Comparison of ENCODE assay signal across 13 mouse cellular contexts in genomic region chr3:66570342-66570741, GRCm38 (mm10).
A peak's percentile ranks its signal among the peaks of the same experiment; 100 is the strongest.
DNase-seq lines count a peak whose midpoint lies in the region; TF ChIP-seq lines count a peak whose summit lies in the region.
"Had no signal": no experiment of that assay in that cellular context is flagged by ENCODE, and none has a peak within 500 bp of the region (broad histone marks: within the 10 kb centered on the region; RNA-seq: fewer than 3 reads in every experiment).

No protein-coding gene starts in this region.

- TF ChIP-seq EP300 in MEL (IDR thresholded peaks at IDR 0.05; ENCODE audit: low read depth in 1 of 2, low read length in 2 of 2) = no peak

- no peak for TF ChIP-seq POLR2A in MEL (IDR thresholded peaks at IDR 0.05; ENCODE audit: control insufficient read depth in 1 of 2, insufficient read depth in 1 of 2, low read depth in 1 of 2, low read length in 2 of 2, poor library complexity in 1 of 2)

- intact Hi-C loops in left cerebral cortex, postnatal 14 days (cut with DNase I) = no loop called here

- H3K27ac ChIP-seq in layer of hippocampus, adult 2 months = no peak overlapping the region
- H3K27ac ChIP-seq in MEL (ENCODE audit: control insufficient read depth, low read depth, low read length) = no peak overlapping the region
- H3K27ac ChIP-seq: hindbrain, embryonic 10.5 days; limb, embryonic 12.5 days; midbrain, embryonic 10.5 days had no signal

- H3K27me3 ChIP-seq in E14TG2a.4 (ENCODE audit: insufficient read depth, low read length) (no peaks in the 10 kb centered on the region), MEL (ENCODE audit: control insufficient read depth in 1 of 2, insufficient read depth in 2 of 2, low read length in 2 of 2) (no peaks in the 10 kb centered on the region)
- H3K27me3 ChIP-seq: limb, embryonic 12.5 days had no signal

- H3K4me3 ChIP-seq in layer of hippocampus, adult 2 months = no peak overlapping the region
- H3K4me3 ChIP-seq in E14TG2a.4 (replicated peaks; ENCODE audit: low read length) (no peak overlapping the region), MEL (ENCODE audit: control insufficient read depth in 1 of 2, insufficient read depth in 1 of 2, low read depth in 2 of 2, low read length in 2 of 2) (no peak overlapping the region)
- H3K4me3 ChIP-seq: hindbrain, embryonic 10.5 days; limb, embryonic 12.5 days; midbrain, embryonic 10.5 days had no signal

- no peaks in the 10 kb centered on the region for H3K36me3 ChIP-seq in E14TG2a.4 (ENCODE audit: insufficient read depth, low read length)
- H3K36me3 ChIP-seq in MEL (ENCODE audit: control insufficient read depth in 1 of 2, insufficient read depth in 2 of 2, low read length in 2 of 2) = no peaks in the 10 kb centered on the region; a peak in 1 of 4 replicates
- H3K36me3 ChIP-seq: hindbrain, embryonic 10.5 days; limb, embryonic 12.5 days; midbrain, embryonic 10.5 days had no signal

- peak; percentile 57 for TF ChIP-seq CTCF in layer of hippocampus, adult 2 months (conservative IDR thresholded peaks at IDR 0.05)
- TF ChIP-seq CTCF in E14TG2a.4 (conservative IDR thresholded peaks at IDR 0.05; ENCODE audit: low read length) = peak; percentile 41
- TF ChIP-seq CTCF in MEL (IDR thresholded peaks at IDR 0.05 in 2 of 3, conservative IDR thresholded peaks at IDR 0.05 in 1 of 3; ENCODE audit: control insufficient read depth in 1 of 3, insufficient read depth in 1 of 3, low read depth in 2 of 3, low read length in 3 of 3, poor library complexity in 1 of 3, severe bottlenecking in 1 of 3) = peak; percentile 64 to 77 (median 71)

- no peaks in the 10 kb centered on the region for H3K79me2 ChIP-seq in MEL (ENCODE audit: control insufficient read depth, insufficient read depth, low read length, poor library complexity)

- H3K9ac ChIP-seq in MEL (ENCODE audit: control insufficient read depth, low read depth, low read length, poor library complexity, severe bottlenecking) = no peak overlapping the region
- H3K9ac ChIP-seq: limb, embryonic 12.5 days had no signal

- peaks cover 17% of the 10 kb centered on the region for H3K9me3 ChIP-seq in E14TG2a.4 (ENCODE audit: low read length)
- H3K9me3 ChIP-seq in MEL (replicated peaks; ENCODE audit: insufficient read depth, low read length) = no peaks in the 10 kb centered on the region
- H3K9me3 ChIP-seq: limb, embryonic 12.5 days; midbrain, embryonic 10.5 days had no signal

- DNase-seq in layer of hippocampus, adult 2 months (ENCODE audit: low spot score in 2 of 2) = no peak
- no peak for DNase-seq in layer of hippocampus, adult 9-11 months
- DNase-seq in MEL (ENCODE audit: low read depth, low spot score) = peak; percentile 40
- DNase-seq in lung, postnatal 10 days = peak; percentile 14
- DNase-seq in left cerebral cortex, postnatal 14 days (ENCODE audit: low spot score in 2 of 2) = no peak
- no peak for DNase-seq in yolk sac, embryonic 10.5 days (ENCODE audit: low spot score)
- DNase-seq: gastrocnemius, postnatal 36 days; kidney, postnatal 14 days; thymus, postnatal 25 days had no signal

- peak; percentile 43 for TF ChIP-seq RAD21 in MEL (IDR thresholded peaks at IDR 0.05; ENCODE audit: low read depth, low read length)

- H3K4me1 ChIP-seq in E14TG2a.4 (replicated peaks; ENCODE audit: low read depth, low read length) (no peaks in the 10 kb centered on the region), MEL (ENCODE audit: control insufficient read depth in 1 of 2, insufficient read depth in 2 of 2, low read length in 2 of 2) (peaks cover 0 to 1% of the 10 kb centered on the region in 2 experiments; a peak in 1 of 4 replicates)
- H3K4me1 ChIP-seq: hindbrain, embryonic 10.5 days; midbrain, embryonic 10.5 days had no signal

TF ChIP-seq in MEL, 35 proteins besides CTCF, POLR2A, EP300 and RAD21:
- TF ChIP-seq HCFC1 (IDR thresholded peaks at IDR 0.05; ENCODE audit: low read depth, low read length) = no peak
- TF ChIP-seq SMC3 (IDR thresholded peaks at IDR 0.05; ENCODE audit: low read depth, low read length) = peak; percentile 54
- no peak for TF ChIP-seq RCOR1 (IDR thresholded peaks at IDR 0.05; ENCODE audit: low read depth, low read length)
- no peak for TF ChIP-seq ZKSCAN1 (IDR thresholded peaks at IDR 0.05; ENCODE audit: low read depth, low read length)
- peak; percentile 43 for TF ChIP-seq ZC3H11A (IDR thresholded peaks at IDR 0.05; ENCODE audit: low read depth, low read length)

Comparison
In these comparisons a context has a peak if more than half of its experiments do, and no peak if none do; other contexts are left out.
1. DNase-seq: peak in MEL (single experiment) and lung, postnatal 10 days (single experiment); none in layer of hippocampus, adult 2 months (0 of 2), layer of hippocampus, adult 9-11 months (single experiment), left cerebral cortex, postnatal 14 days (0 of 2) and yolk sac, embryonic 10.5 days (single experiment).
2. Peak in every context shown above with its lines, with median percentiles within 50 percentile points of each other: CTCF ChIP-seq.